Mouse (Mus musculus) MEL (cell line): ENCODE data around the gene Ptma. TPM values are rescaled to one million over a fixed set of nuclear protein-coding genes. Genes with fewer than 3 reads are reported as not detected.

Source experiments
- DNase-seq: peaks from one replicate; pipeline ENCODE4 v3.0.0; 2011; ENCODE audit warnings: low read depth, low spot score
- H3K27ac ChIP-seq: 2 replicates; pipeline ENCODE4 v1.5.1; 2012; ENCODE audit warnings: low read depth, mild to moderate bottlenecking, control low read depth, low read length, moderate library complexity; ENCODE audit not compliant: control insufficient read depth
- H3K27me3 ChIP-seq, 2 experiments: fragments of 150-350 bp in 1 of 2; sonication (generic) in 1 of 2; 2 replicates each; pipeline ENCODE4 v1.6.1; 2012; ENCODE audit warnings: low read length in 2 of 2, mild to moderate bottlenecking in 2 of 2, improper control_type of control experiment in 1 of 2, moderate library complexity in 1 of 2; ENCODE audit not compliant: insufficient read depth in 2 of 2, control insufficient read depth in 1 of 2
- H3K36me3 ChIP-seq, 2 experiments: 2 replicates each; pipeline ENCODE4 v1.6.1; 2012 to 2014; ENCODE audit warnings: low read length in 2 of 2, improper control_type of control experiment in 1 of 2, inconsistent platforms in 1 of 2, mild to moderate bottlenecking in 1 of 2; ENCODE audit not compliant: insufficient read depth in 2 of 2, control insufficient read depth in 1 of 2
- H3K4me1 ChIP-seq, 2 experiments: fragments of 150-350 bp in 1 of 2; sonication (generic) in 1 of 2; 2 replicates each; pipeline ENCODE4 v1.6.1; 2012; ENCODE audit warnings: low read length in 2 of 2, improper control_type of control experiment in 1 of 2, mild to moderate bottlenecking in 1 of 2; ENCODE audit not compliant: insufficient read depth in 2 of 2, control insufficient read depth in 1 of 2
- H3K4me3 ChIP-seq, 2 experiments: fragments of 150-350 bp in 1 of 2; sonication (generic) in 1 of 2; 2 replicates each; pipeline ENCODE4 v1.5.1; 2012; ENCODE audit warnings: low read depth in 2 of 2, low read length in 2 of 2, mild to moderate bottlenecking in 2 of 2, moderate library complexity in 2 of 2, control low read depth in 1 of 2, improper control_type of control experiment in 1 of 2; ENCODE audit not compliant: control insufficient read depth in 1 of 2, insufficient read depth in 1 of 2
- H3K79me2 ChIP-seq: 2 replicates; pipeline ENCODE4 v1.6.1; 2012; ENCODE audit warnings: mild to moderate bottlenecking, low read length, moderate library complexity; ENCODE audit not compliant: control insufficient read depth, poor library complexity, insufficient read depth
- H3K9ac ChIP-seq: 2 replicates; pipeline ENCODE4 v1.6.1; 2012; ENCODE audit warnings: low read depth, mild to moderate bottlenecking, control low read depth, low read length, moderate library complexity; ENCODE audit not compliant: control insufficient read depth, poor library complexity, severe bottlenecking
- H3K9me3 ChIP-seq: fragments of 150-350 bp; sonication (generic); replicated peaks from 2 replicates; pipeline ENCODE4 v1.6.1; 2012; ENCODE audit warnings: mild to moderate bottlenecking, low read length, improper control_type of control experiment, moderate library complexity; ENCODE audit not compliant: insufficient read depth
- BHLHE40 ChIP-seq: IDR thresholded peaks from 2 replicates; pipeline ENCODE4 v1.6.1; 2012; ENCODE audit warnings: low read depth, mild to moderate bottlenecking, inconsistent platforms, low read length, improper control_type of control experiment, borderline replicate concordance
- CHD1 ChIP-seq: IDR thresholded peaks from 2 replicates; pipeline ENCODE4 v1.6.1; 2012; ENCODE audit warnings: low read depth, mild to moderate bottlenecking, inconsistent platforms, low read length, improper control_type of control experiment
- CHD2 ChIP-seq: IDR thresholded peaks from 2 replicates; pipeline ENCODE4 v1.6.1; 2011; ENCODE audit warnings: low read length, improper control_type of control experiment
- EP300 ChIP-seq, 2 experiments: IDR thresholded peaks; 2 replicates each; pipeline ENCODE4 v1.6.1; 2011; ENCODE audit warnings: improper control_type of control experiment in 2 of 2, low read length in 2 of 2, low read depth in 1 of 2, mild to moderate bottlenecking in 1 of 2
- ETS1 ChIP-seq: IDR thresholded peaks from 2 replicates; pipeline ENCODE4 v1.6.1; 2012; ENCODE audit warnings: low read depth, mild to moderate bottlenecking, inconsistent platforms, low read length, improper control_type of control experiment, moderate library complexity
- GATA1 ChIP-seq: IDR thresholded peaks from 2 replicates; pipeline ENCODE4 v1.6.1; 2011; ENCODE audit warnings: low read depth, low read length, improper control_type of control experiment
- KAT2A ChIP-seq: conservative IDR thresholded peaks from 2 replicates; pipeline ENCODE4 v1.6.1; 2012; ENCODE audit warnings: low read depth, low read length, improper control_type of control experiment, inconsistent platforms
- MAX ChIP-seq: IDR thresholded peaks from 2 replicates; pipeline ENCODE4 v1.6.1; 2011; ENCODE audit warnings: low read length, improper control_type of control experiment
- MYC ChIP-seq: IDR thresholded peaks from 2 replicates; pipeline ENCODE4 v1.6.1; 2011; ENCODE audit warnings: low read depth, mild to moderate bottlenecking, low read length, improper control_type of control experiment, moderate library complexity
- NELFE ChIP-seq: IDR thresholded peaks from 2 replicates; pipeline ENCODE4 v1.6.1; 2011; ENCODE audit warnings: low read depth, low read length, improper control_type of control experiment
- NRF1 ChIP-seq: IDR thresholded peaks from 2 replicates; pipeline ENCODE4 v1.6.1; 2014; ENCODE audit warnings: low read depth, mild to moderate bottlenecking, inconsistent platforms, low read length, improper control_type of control experiment, moderate library complexity; ENCODE audit not compliant: poor library complexity, insufficient read depth, severe bottlenecking
- POLR2A ChIP-seq, 2 experiments: IDR thresholded peaks; 2 replicates each; pipeline ENCODE4 v1.6.1; 2011 to 2012; ENCODE audit warnings: low read length in 2 of 2, mild to moderate bottlenecking in 2 of 2, control low read depth in 1 of 2, improper control_type of control experiment in 1 of 2, low read depth in 1 of 2, moderate library complexity in 1 of 2; ENCODE audit not compliant: control insufficient read depth in 1 of 2, insufficient read depth in 1 of 2, poor library complexity in 1 of 2
- POLR2AphosphoS5 ChIP-seq: IDR thresholded peaks from 2 replicates; pipeline ENCODE4 v1.6.1; 2012; ENCODE audit warnings: low read depth, borderline replicate concordance, mild to moderate bottlenecking, inconsistent platforms, low read length, moderate library complexity, mixed read lengths
- RAD21 ChIP-seq: IDR thresholded peaks from 2 replicates; pipeline ENCODE4 v1.6.1; 2011; ENCODE audit warnings: mild to moderate bottlenecking, low read depth, low read length, improper control_type of control experiment
- RCOR1 ChIP-seq: IDR thresholded peaks from 2 replicates; pipeline ENCODE4 v1.6.1; 2012; ENCODE audit warnings: low read depth, mild to moderate bottlenecking, inconsistent platforms, low read length, improper control_type of control experiment
- SMC3 ChIP-seq: IDR thresholded peaks from 2 replicates; pipeline ENCODE4 v1.6.1; 2011; ENCODE audit warnings: low read depth, low read length, improper control_type of control experiment
- TAL1 ChIP-seq: IDR thresholded peaks from 2 replicates; pipeline ENCODE4 v1.6.1; 2012; ENCODE audit warnings: mild to moderate bottlenecking, inconsistent platforms, low read length, moderate library complexity, mixed read lengths
- TBP ChIP-seq: IDR thresholded peaks from 2 replicates; pipeline ENCODE4 v1.8.0; 2011; ENCODE audit warnings: low read depth, low read length, improper control_type of control experiment
- TCF12 ChIP-seq: IDR thresholded peaks from 2 replicates; pipeline ENCODE4 v1.6.1; 2014; ENCODE audit warnings: low read depth, mild to moderate bottlenecking, inconsistent platforms, low read length, improper control_type of control experiment, moderate library complexity
- ZNF384 ChIP-seq: IDR thresholded peaks from 2 replicates; pipeline ENCODE4 v1.6.1; 2012; ENCODE audit warnings: low read depth, mild to moderate bottlenecking, inconsistent platforms, low read length, improper control_type of control experiment
- polyA plus RNA-seq, 2 experiments: library from polyadenylated mRNA; stranded (reverse) in 1 of 2; unstranded in 1 of 2; fragments of >175 nt in 1 of 2; fragments of >200 nt in 1 of 2; gene quantifications; 2 replicates each; pipeline versions ENCODE4 v1.2.1 to v1.2.4; 2012; ENCODE audit warnings: low replicate concordance in 2 of 2, low read depth in 1 of 2; ENCODE audit not compliant: insufficient read length in 2 of 2, insufficient read depth in 1 of 2, missing spikeins in 1 of 2
- total RNA-seq: library from RNA; depleted of rRNA; stranded (reverse); fragments of 300-350 nt; gene quantifications from 2 replicates; pipeline ENCODE4 v1.2.3, GENCODE M21; 2012

Ptma gene
- total and polyA plus RNA-seq, 3 experiments: 2,419 to 4,891 (median 3,309) TPM

DNA sequence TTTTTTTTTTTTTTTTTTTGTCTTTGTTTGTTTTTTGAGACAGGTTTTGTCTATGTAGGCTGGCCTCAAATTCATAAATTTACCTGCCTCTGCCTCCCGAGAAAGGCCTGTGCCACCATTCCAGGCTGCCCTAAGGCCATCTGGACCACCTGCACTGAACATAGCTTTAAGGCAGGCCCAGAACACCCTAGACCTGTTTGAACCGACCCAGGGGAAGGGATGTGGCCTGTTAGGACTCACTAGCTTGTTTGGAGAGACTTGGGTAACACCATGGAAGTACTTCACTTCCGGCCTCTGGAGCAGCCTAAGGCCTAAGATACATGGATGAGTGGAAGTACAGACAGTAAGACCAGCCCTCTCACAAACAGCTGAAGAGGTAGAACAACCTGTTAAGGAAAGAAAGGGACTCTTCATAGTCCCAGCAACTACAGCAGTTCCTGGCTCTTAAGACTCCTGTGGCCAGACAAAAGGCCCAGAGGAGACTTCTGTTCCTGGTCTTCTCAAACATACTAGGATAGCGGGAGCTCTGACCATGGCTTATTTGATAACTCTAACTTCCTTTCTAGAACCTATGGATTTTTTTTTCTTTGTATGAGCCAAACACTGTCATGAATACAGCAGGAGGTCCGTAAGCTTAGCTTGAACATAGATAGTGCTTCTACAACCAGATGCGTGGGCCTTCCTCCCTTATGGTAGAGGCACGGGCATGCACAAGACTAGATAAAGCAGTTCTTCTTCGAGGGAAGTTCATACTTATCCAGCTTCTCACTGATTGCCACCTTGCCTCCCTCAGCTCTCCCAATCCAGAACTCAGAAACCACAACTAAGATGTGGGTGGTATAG is 2.5 kb upstream of the Ptma start:
- no peaks in the 10 kb centered on the region for H3K9me3 ChIP-seq
- peaks cover 0 to 15% of the 10 kb centered on the region in 2 experiments; a peak in 3 of 4 replicates for H3K36me3 ChIP-seq
- peak overlapping the region in 1 of 2 experiments; percentile 44; a peak in 3 of 4 replicates for H3K4me3 ChIP-seq
- peak overlapping the region; percentile 100 for H3K27ac ChIP-seq
- no peaks in the 10 kb centered on the region for H3K27me3 ChIP-seq
- DNase-seq: peak; percentile 96
- H3K9ac ChIP-seq: peak overlapping the region; percentile 96
- H3K79me2 ChIP-seq: peaks cover 34% of the 10 kb centered on the region
- peaks cover 3 to 22% of the 10 kb centered on the region in 2 experiments; a peak in 3 of 4 replicates for H3K4me1 ChIP-seq
- TF ChIP-seq EP300 (IDR thresholded peaks at IDR 0.05; ENCODE audit: low read depth in 1 of 2, low read length in 2 of 2) (peak; percentile 80 to 91), POLR2A (IDR thresholded peaks at IDR 0.05; ENCODE audit: control insufficient read depth in 1 of 2, insufficient read depth in 1 of 2, low read depth in 1 of 2, low read length in 2 of 2, poor library complexity in 1 of 2) (peak in 1 of 2 experiments; percentile 70; a peak in 2 of 4 replicates), CHD2 (no peak), KAT2A (no peak), TCF12 (peak; percentile 84), RAD21 (no peak), CHD1 (0 out of 2 replicates have a peak, but pooled peaks have one; percentile 18), BHLHE40 (peak; percentile 84), RCOR1 (peak; percentile 88), MYC (peak; percentile 89), ZNF384 (peak; percentile 89), MAX (peak; percentile 59), GATA1 (peak; percentile 92), TBP (peak; percentile 83), SMC3 (no peak), TAL1 (peak; percentile 100), NELFE (peak; percentile 48; the same call in 1 of the 2 replicates), ETS1 (peak; percentile 80; the same call in 1 of the 2 replicates), POLR2AphosphoS5 (no peak), NRF1 (peak; percentile 43; the same call in 1 of the 2 replicates)
- TF ChIP-seq, all 39 proteins: peak for 15
